Mouse (Mus musculus): Measurements from ENCODE around the gene H6pd. TPM values are rescaled to one million over a fixed set of nuclear protein-coding genes. Genes with fewer than 3 reads are reported as not detected.

The H6pd gene
- total and polyA plus RNA-seq, 3 experiments = 17.7 to 38.5 (median 25.1) TPM

DNA sequence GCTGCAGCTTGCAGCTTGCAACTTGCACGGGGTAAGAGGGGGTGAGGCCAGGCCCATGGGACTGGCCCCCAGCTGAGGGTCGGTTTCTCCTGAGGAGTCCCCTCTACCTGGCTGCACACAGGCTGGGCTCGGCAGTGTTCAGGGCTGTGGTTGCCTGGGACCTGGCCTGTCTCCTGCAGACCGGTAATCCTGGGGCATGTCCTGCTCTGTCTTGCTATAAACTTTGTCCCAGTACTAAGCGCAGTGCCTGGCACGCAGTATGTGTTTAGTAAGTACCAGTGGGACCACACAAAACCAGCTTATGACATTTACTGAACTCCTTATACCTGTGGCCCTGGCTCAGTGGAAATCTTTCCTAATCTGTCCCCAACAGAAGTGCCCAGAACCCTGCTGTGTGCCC lies 43.2 kb downstream of the H6pd start:
- H3K27me3 ChIP-seq (replicated peaks) = peaks cover 35% of the 10 kb centered on the region
- no peak overlapping the region for H3K9ac ChIP-seq (ENCODE audit: insufficient read depth, low read depth)
- H3K4me3 ChIP-seq (replicated peaks in 1 of 3; ENCODE audit: low read depth in 2 of 3, low read length in 2 of 3, poor library complexity in 1 of 3) = no peak overlapping the region
- H3K4me1 ChIP-seq (ENCODE audit: control insufficient read depth in 1 of 2, insufficient read depth in 2 of 2) = no peaks in the 10 kb centered on the region
- in situ Hi-C loops (cut with MboI; ENCODE audit: low pct_ligation_motif_present, low pct_unique_long_range_greater_than_20kb, low sequenced_read_pairs) (no loop called here), dilution Hi-C loops (cut with MboI; ENCODE audit: extremely low pct_ligation_motif_present, extremely low pct_unique_long_range_greater_than_20kb, low sequenced_read_pairs) (loop anchor here (25.0 kb wide), 1 partner anchor 178 kb away; no protein-coding TSS in a partner anchor)
- H3K79me2 ChIP-seq (replicated peaks; ENCODE audit: control insufficient read depth, extremely low read depth, insufficient read depth, poor library complexity, severe bottlenecking) = no peaks in the 10 kb centered on the region
- H3K4me2 ChIP-seq (ENCODE audit: insufficient read depth, low read depth, poor library complexity, severe bottlenecking) = no peak overlapping the region
- TF ChIP-seq POLR2AphosphoS2 (IDR thresholded peaks at IDR 0.05; ENCODE audit: low read depth, low read length) (no peak), ETS1 (conservative IDR thresholded peaks at IDR 0.05; ENCODE audit: low read depth, low read length) (no peak), ZC3H11A (IDR thresholded peaks at IDR 0.05; ENCODE audit: low read depth, low read length) (no peak), MEF2A (IDR thresholded peaks at IDR 0.05; ENCODE audit: borderline replicate concordance, low read depth, low read length) (no peak), POLR2A (IDR thresholded peaks at IDR 0.05; ENCODE audit: low read depth, low read length) (no peak), UBTF (IDR thresholded peaks at IDR 0.05; ENCODE audit: low read depth, low read length) (no peak), ZKSCAN1 (IDR thresholded peaks at IDR 0.05; ENCODE audit: borderline replicate concordance, low read depth, low read length) (no peak), MAX (IDR thresholded peaks at IDR 0.05; ENCODE audit: low read length) (no peak), SIN3A (IDR thresholded peaks at IDR 0.05; ENCODE audit: low read length) (no peak), SMC3 (IDR thresholded peaks at IDR 0.05; ENCODE audit: low read depth, low read length) (no peak), PAX5 (IDR thresholded peaks at IDR 0.05; ENCODE audit: low read length) (no peak), IRF4 (IDR thresholded peaks at IDR 0.05; ENCODE audit: low read depth, low read length) (no peak)
- H3K36me3 ChIP-seq (replicated peaks in 1 of 2; ENCODE audit: control insufficient read depth in 1 of 2, insufficient read depth in 1 of 2, low read length in 1 of 2) = no peaks in the 10 kb centered on the region
- no peak for DNase-seq (ENCODE audit: extremely low read depth)
- H3K27ac ChIP-seq (ENCODE audit: insufficient read depth, low read depth) = no peak overlapping the region
- H3K9me3 ChIP-seq (replicated peaks; ENCODE audit: low read length) = peaks cover 7% of the 10 kb centered on the region

DNA sequence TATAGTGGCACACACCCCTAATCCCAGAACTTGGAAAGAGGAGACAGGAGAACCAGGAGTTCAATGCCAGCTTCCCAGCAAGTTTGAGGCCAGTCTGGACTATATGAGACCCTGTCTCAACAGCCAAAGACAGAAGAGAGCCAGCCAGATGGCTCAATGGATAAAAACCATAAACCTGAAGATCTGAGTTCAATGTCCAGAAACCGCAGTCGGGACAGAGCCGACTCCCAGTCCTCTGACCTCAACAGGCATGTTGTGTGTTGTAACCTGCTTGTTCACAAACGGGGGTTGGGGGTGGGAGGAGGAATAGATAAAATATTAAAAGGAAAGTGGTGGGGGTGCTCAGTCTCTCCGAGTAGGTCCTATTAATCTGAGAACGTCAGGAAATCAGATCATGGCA lies 43.6 kb downstream of the H6pd start:
- DNase-seq (ENCODE audit: extremely low read depth) = no peak
- peaks cover 36% of the 10 kb centered on the region for H3K27me3 ChIP-seq (replicated peaks)
- in situ Hi-C loops (cut with MboI; ENCODE audit: low pct_ligation_motif_present, low pct_unique_long_range_greater_than_20kb, low sequenced_read_pairs) = no loop called here

More for the DNA sequence above, 43.6 kb downstream of the H6pd start:
- Histone ChIP-seq H3K9ac (ENCODE audit: insufficient read depth, low read depth) (no peak overlapping the region), H3K9me3 (replicated peaks; ENCODE audit: low read length) (peaks cover 7% of the 10 kb centered on the region), H3K36me3 (replicated peaks in 1 of 2; ENCODE audit: control insufficient read depth in 1 of 2, insufficient read depth in 1 of 2, low read length in 1 of 2) (no peaks in the 10 kb centered on the region), H3K4me1 (ENCODE audit: control insufficient read depth in 1 of 2, insufficient read depth in 2 of 2) (no peaks in the 10 kb centered on the region), H3K4me3 (replicated peaks in 1 of 3; ENCODE audit: low read depth in 2 of 3, low read length in 2 of 3, poor library complexity in 1 of 3) (no peak overlapping the region), H3K4me2 (ENCODE audit: insufficient read depth, low read depth, poor library complexity, severe bottlenecking) (no peak overlapping the region), H3K27ac (ENCODE audit: insufficient read depth, low read depth) (no peak overlapping the region), H3K79me2 (replicated peaks; ENCODE audit: control insufficient read depth, extremely low read depth, insufficient read depth, poor library complexity, severe bottlenecking) (no peaks in the 10 kb centered on the region)
- dilution Hi-C loops (cut with MboI; ENCODE audit: extremely low pct_ligation_motif_present, extremely low pct_unique_long_range_greater_than_20kb, low sequenced_read_pairs) = loop anchor here (25.0 kb wide), 1 partner anchor 178 kb away; no protein-coding TSS in a partner anchor
- TF ChIP-seq MAFK (IDR thresholded peaks at IDR 0.05; ENCODE audit: insufficient replicate concordance, low read length) (no peak), NELFE (IDR thresholded peaks at IDR 0.05; ENCODE audit: low read depth, low read length) (no peak), PAX5 (IDR thresholded peaks at IDR 0.05; ENCODE audit: low read length) (no peak), ZNF384 (IDR thresholded peaks at IDR 0.05; ENCODE audit: low read depth, low read length) (no peak), E2F4 (IDR thresholded peaks at IDR 0.05; ENCODE audit: insufficient replicate concordance, low read depth, low read length) (no peak), GABPA (IDR thresholded peaks at IDR 0.05; ENCODE audit: insufficient replicate concordance, low read depth, low read length) (no peak), JUND (conservative IDR thresholded peaks at IDR 0.05; ENCODE audit: low read depth, low read length) (no peak), RAD21 (IDR thresholded peaks at IDR 0.05; ENCODE audit: low read depth, low read length) (no peak), ZKSCAN1 (IDR thresholded peaks at IDR 0.05; ENCODE audit: borderline replicate concordance, low read depth, low read length) (no peak), ZMIZ1 (IDR thresholded peaks at IDR 0.05; ENCODE audit: low read depth, low read length) (no peak), ETS1 (conservative IDR thresholded peaks at IDR 0.05; ENCODE audit: low read depth, low read length) (no peak), KAT2A (IDR thresholded peaks at IDR 0.05; ENCODE audit: insufficient replicate concordance, low read length) (no peak), POLR2AphosphoS2 (IDR thresholded peaks at IDR 0.05; ENCODE audit: low read depth, low read length) (no peak), CTCF (conservative IDR thresholded peaks at IDR 0.05 in 1 of 2, IDR thresholded peaks at IDR 0.05 in 1 of 2; ENCODE audit: low read depth in 2 of 2, low read length in 2 of 2) (no peak), TBP (conservative IDR thresholded peaks at IDR 0.05; ENCODE audit: low read depth, low read length) (no peak), MEF2A (IDR thresholded peaks at IDR 0.05; ENCODE audit: borderline replicate concordance, low read depth, low read length) (no peak), SIN3A (IDR thresholded peaks at IDR 0.05; ENCODE audit: low read length) (no peak)

Data from CH12.LX (cell line).